Mouse (Mus musculus) layer of hippocampus, postnatal 10 days (tissue): ENCODE data around the gene Samd11. TPM values are rescaled to one million over a fixed set of nuclear protein-coding genes. Genes with fewer than 3 reads are reported as not detected.
A peak's percentile ranks its signal among the peaks of the same experiment; 100 is the strongest.

Experiments used
- DNase-seq, 2 experiments: peaks; one replicate each; pipeline ENCODE4 v3.0.0; 2021; ENCODE audit warnings: low spot score in 2 of 2
- microRNA-seq, 2 experiments: library from miRNA; unstranded; fragments of <30 nt; microRNA quantifications; one replicate each; pipeline ENCODE4 v1.2.0; 2021
- total RNA-seq, 2 experiments: library from RNA; stranded (reverse); gene quantifications; 2 replicates each; pipeline ENCODE4 v1.2.3; 2021

Gene Samd11
- total RNA-seq, 2 experiments from 2014 or later: 2.9 to 4.2 TPM

GRCm38 (mm10) chr4:156215649-156216048, 39.8 kb downstream of the Samd11 start, which contains the start of gene Perm1:
Gene Perm1 (plus strand): TSS chr4:156215868.
- DNase-seq: no peak

GRCm38 (mm10) chr4:156213134-156213533, 42.3 kb downstream of the Samd11 start:
- DNase-seq: no peak

- DNase-seq: no peak
Measured at GRCm38 (mm10) chr4:156209963-156210635, 45.4 kb downstream of the Samd11 start.

GRCm38 (mm10) chr4:156208872-156209271, 46.6 kb downstream of the Samd11 start:
- no peak for DNase-seq

GRCm38 (mm10) chr4:156203413-156204131, 51.9 kb downstream of the Samd11 start:
- no peak for DNase-seq

- peak; percentile 54 to 71 for DNase-seq
Measured at GRCm38 (mm10) chr4:156203001-156203412, 52.5 kb downstream of the Samd11 start, which contains the start of gene AW011738. Gene AW011738 (plus strand): TSS chr4:156203304.

GRCm38 (mm10) chr4:156202462-156202893, 53.0 kb downstream of the Samd11 start:
- DNase-seq: no peak

DNA sequence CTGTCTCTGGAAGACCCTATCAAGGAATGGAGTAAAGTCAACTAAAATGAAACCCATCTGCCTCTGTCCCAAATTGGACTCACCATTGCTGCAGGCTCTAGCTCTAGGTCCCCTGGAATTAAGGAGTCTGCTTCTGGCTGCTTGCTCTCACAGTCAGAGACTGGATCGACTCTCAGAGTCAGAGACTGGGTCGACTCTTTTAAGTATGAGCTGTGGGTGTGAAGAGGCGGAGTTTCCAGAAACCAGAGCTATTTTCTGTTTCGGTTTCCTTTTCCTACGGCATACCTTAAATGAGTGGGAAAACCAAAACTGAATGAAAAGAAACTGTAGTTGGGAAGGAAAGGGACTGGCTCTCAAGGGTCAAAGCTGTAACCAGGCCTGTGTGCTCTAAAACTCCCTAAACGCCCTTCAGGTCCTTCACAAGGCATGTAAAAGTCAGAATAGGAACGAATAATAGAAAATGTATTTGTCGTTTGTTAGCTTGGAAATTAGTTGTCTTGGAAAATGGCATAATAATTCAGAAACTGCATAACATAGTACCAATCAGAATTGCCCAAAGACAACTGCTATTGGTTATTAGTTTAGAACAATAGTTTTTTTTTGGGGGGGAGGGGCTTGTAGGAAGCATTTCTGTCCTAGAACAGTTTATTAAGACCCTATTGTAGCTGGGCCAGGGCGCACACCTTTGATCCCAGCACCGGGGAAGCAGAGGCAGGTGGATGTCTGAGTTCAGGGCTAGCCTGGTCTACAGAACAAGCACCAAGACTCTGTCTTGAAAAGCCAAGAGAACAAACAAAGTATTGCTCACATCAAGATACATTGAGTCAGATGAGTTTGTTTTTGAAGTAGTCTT, 54.6 kb downstream of the Samd11 start, which contains the start of gene Isg15:
Isg15 (minus strand) TSS at position 196 of the 853 bp plus-strand sequence.
- no peak for DNase-seq

DNA sequence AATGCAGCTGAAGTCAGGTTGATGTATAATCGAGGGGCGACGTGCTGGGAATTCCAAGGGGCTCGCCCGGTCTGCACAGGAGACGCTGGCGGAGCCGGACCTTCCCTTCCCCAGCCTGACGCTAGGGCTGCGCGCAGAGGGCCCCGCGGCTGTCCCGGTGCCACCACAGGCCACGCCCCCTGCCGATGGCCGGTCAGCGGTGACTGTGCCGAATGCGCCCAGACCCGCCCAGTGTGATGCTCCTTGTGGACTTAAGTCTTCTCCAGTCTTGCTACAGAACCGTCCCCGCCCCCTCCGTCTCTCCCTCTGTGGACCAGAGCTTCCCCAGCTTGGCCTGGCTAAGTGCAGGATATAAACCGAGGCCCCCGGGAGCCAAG, 57.6 kb downstream of the Samd11 start:
- DNase-seq: peak; percentile 79 to 85

- peak; percentile 65 to 77 for DNase-seq
Measured at GRCm38 (mm10) chr4:156197131-156197828, 58.2 kb downstream of the Samd11 start, which contains the start of gene Agrn. Gene Agrn (minus strand): TSS chr4:156197488.

Small RNA genes lying within 50 kb of the gene (microRNA-seq; reads per million reads assigned to microRNA genes)
- 5.7 to 6.7 reads per million in 2 experiments for gene Mir7658

Other genes with a start within 250 kb of the Samd11 start
- gene Tnfrsf4, start 241.8 kb downstream of the Samd11 start, total RNA-seq: 1 to 10 TPM; 1.2 to 2.2 TPM
- not detected for gene Tnfrsf18, start 229.5 kb downstream of the Samd11 start, total RNA-seq
- under 1 TPM; 0.13 to 0.16 TPM for gene Ttll10, start 196.2 kb downstream of the Samd11 start, total RNA-seq
- 10 to 100 TPM; 22.6 to 28.9 TPM for gene 9430015G10Rik, start 145.7 kb downstream of the Samd11 start, total RNA-seq
- under 1 TPM; 0.43 to 0.47 TPM for gene Rnf223, start 125.1 kb downstream of the Samd11 start, total RNA-seq
- 100 to 1,000 TPM; 256 to 262 TPM for gene Agrn, start 58.2 kb downstream of the Samd11 start, total RNA-seq
- gene Isg15, start 54.8 kb downstream of the Samd11 start, total RNA-seq: not detected
- gene AW011738, start 52.4 kb downstream of the Samd11 start, total RNA-seq: 1 to 10 TPM; 6.1 to 6.3 TPM
- under 1 TPM; 0.38 to 0.55 TPM for gene Perm1, start 39.8 kb downstream of the Samd11 start, total RNA-seq
- gene Plekhn1, start 20.8 kb downstream of the Samd11 start, total RNA-seq: 10 to 100 TPM; 36.4 to 41.9 TPM
- 10 to 100 TPM; 61.2 to 64.3 TPM for gene Noc2l, start 19.6 kb downstream of the Samd11 start, total RNA-seq
- not detected for gene Vmn2r-ps159, start 75.4 kb upstream of the Samd11 start, total RNA-seq